Mouse (Mus musculus): Measurements from ENCODE around the gene Tmem221. TPM values are rescaled to one million over a fixed set of nuclear protein-coding genes. Genes with fewer than 3 reads are reported as not detected.

Gene Tmem221
- polyA plus RNA-seq, 1 experiment from 2014 or later: not detected

DNA sequence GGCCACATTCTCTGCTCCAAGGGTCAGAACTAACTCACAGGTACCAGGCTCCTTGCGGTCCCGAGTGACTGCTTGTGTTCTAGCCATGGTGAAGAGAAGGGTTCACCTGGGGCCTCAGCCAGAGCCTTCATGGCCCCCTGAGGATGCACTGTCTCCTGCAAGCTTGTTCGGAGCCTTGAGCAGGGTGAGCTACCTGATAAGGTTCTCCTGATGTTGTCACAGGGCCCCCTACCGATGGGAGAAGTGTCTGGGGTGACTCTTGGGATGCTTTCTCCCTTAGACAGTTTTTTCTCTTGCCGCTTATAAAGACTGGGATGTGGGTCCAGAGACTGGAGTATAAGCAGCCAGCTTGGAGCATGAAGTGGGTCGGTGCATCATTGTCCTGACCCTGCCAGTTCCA lies 37.7 kb upstream of the Tmem221 start:
- H3K4me3 ChIP-seq (ENCODE audit: low read depth, low read length): no peak overlapping the region
- H3K4me1 ChIP-seq (ENCODE audit: control insufficient read depth, insufficient read depth, low read length): peaks cover 12% of the 10 kb centered on the region
- no peak overlapping the region for H3K4me2 ChIP-seq (ENCODE audit: low read length)
- H3K9ac ChIP-seq (ENCODE audit: low read depth, low read length): no peak overlapping the region
- 62% methylated on average over 6 of the region's 6 CpGs for WGBS
- H3K36me3 ChIP-seq (ENCODE audit: control insufficient read depth, insufficient read depth, low read length): no peaks in the 10 kb centered on the region
- no peak overlapping the region for H3K27ac ChIP-seq (ENCODE audit: low read length)
- no peak for ATAC-seq
- H3K27me3 ChIP-seq (ENCODE audit: control insufficient read depth, insufficient read depth, low read depth, low read length): peaks cover 12% of the 10 kb centered on the region
- H3K9me3 ChIP-seq (replicated peaks; ENCODE audit: control insufficient read depth, low read length, poor library complexity, severe bottlenecking): no peaks in the 10 kb centered on the region

DNA sequence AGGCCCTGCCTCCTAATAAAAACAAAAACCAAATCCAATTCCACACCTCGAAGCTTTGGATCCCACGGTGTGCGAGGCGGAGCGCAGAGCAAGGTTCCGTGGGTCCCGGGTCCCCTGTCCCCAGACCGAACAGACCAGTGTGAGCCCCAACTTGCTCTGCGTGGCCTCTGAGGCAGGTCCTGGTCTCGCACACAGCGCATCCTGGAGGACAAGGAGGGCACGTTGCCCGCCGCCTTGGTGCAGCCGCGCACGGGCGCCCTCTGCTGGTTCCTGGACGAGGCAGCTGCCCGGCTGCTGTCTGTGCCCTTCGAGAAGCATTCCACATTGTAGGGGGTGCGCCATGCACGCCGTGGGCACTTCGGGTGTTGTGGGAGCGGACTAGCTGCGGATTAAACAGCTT lies 37.2 kb upstream of the Tmem221 start:
- Histone ChIP-seq H3K4me2 (ENCODE audit: low read length) (peak overlapping the region; percentile 36; the same call in 1 of the 2 replicates), H3K36me3 (ENCODE audit: control insufficient read depth, insufficient read depth, low read length) (no peaks in the 10 kb centered on the region), H3K27ac (ENCODE audit: low read length) (no peak overlapping the region), H3K27me3 (ENCODE audit: control insufficient read depth, insufficient read depth, low read depth, low read length) (peaks cover 11% of the 10 kb centered on the region), H3K9me3 (replicated peaks; ENCODE audit: control insufficient read depth, low read length, poor library complexity, severe bottlenecking) (no peaks in the 10 kb centered on the region), H3K4me3 (ENCODE audit: low read depth, low read length) (no peak overlapping the region), H3K9ac (ENCODE audit: low read depth, low read length) (no peak overlapping the region), H3K4me1 (ENCODE audit: control insufficient read depth, insufficient read depth, low read length) (peaks cover 16% of the 10 kb centered on the region)
- WGBS: 9% methylated on average over 27 of the region's 27 CpGs
- 0 out of 2 replicates have a peak, but pooled peaks have one; percentile 2 for ATAC-seq

DNA sequence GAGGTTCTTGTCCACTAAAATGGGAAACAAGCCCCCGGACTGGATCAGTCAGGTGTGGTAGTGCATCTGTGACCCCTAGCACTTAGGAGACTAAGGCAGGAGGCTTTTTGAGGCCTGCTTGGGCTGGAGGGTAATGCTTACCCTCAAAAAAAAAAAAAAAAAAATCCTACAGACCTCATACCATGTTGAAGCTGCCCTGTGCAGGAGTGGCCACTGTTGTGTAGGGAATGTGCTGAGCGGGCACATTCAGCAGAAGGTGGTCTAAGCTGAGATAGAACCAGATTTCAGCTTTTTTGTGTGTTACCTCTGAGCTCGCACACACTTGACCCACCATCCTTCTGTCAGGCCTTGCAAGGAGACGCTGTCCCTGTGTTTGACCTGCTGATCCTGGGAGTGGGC lies 35.7 kb upstream of the Tmem221 start:
- WGBS: 90% methylated on average over 4 of the region's 4 CpGs
- Histone ChIP-seq H3K4me1 (ENCODE audit: control insufficient read depth, insufficient read depth, low read length) (peaks cover 21% of the 10 kb centered on the region), H3K9me3 (replicated peaks; ENCODE audit: control insufficient read depth, low read length, poor library complexity, severe bottlenecking) (no peaks in the 10 kb centered on the region), H3K4me2 (ENCODE audit: low read length) (no peak overlapping the region), H3K4me3 (ENCODE audit: low read depth, low read length) (no peak overlapping the region), H3K27ac (ENCODE audit: low read length) (no peak overlapping the region), H3K27me3 (ENCODE audit: control insufficient read depth, insufficient read depth, low read depth, low read length) (no peaks in the 10 kb centered on the region), H3K36me3 (ENCODE audit: control insufficient read depth, insufficient read depth, low read length) (no peaks in the 10 kb centered on the region), H3K9ac (ENCODE audit: low read depth, low read length) (no peak overlapping the region)
- ATAC-seq: no peak

DNA sequence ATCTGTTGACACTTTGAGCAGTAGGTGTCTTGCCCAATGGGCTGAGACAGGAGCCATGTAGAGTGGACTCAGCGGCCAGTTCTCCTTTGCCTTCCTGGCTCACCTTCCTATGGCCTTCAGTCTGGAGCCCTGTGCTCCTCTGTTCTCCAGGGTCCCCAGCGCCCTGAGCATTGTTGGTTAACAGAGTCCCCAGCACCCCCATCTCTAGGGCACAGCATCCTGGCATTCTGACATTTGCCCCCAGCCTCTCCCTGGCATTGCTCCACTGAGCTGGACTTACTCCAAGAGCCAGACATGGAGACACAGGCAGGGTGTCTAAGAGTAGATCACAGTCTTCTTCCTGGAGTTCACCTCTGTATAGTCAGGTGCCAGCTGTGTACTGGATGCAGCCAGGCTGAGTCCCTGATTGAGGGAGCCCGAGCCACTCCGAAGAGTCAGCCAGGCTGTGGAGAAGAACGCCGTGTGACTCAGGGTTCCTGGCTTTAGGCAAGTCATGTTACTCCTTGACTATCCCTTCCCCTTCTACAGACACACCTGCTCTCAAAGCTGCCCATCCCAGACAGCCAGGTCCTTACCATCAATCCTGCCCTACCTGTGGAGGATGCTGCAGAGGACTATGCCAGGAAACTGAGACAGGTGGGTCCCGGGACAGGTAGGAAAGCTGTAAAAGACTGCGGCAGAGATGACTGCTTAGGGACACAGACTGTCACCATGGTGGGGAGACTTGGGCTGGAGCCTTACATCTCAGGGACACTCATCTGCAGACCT lies 35.1 kb upstream of the Tmem221 start:
- H3K36me3 ChIP-seq (ENCODE audit: control insufficient read depth, insufficient read depth, low read length): no peaks in the 10 kb centered on the region
- no peaks in the 10 kb centered on the region for H3K9me3 ChIP-seq (replicated peaks; ENCODE audit: control insufficient read depth, low read length, poor library complexity, severe bottlenecking)
- no peak overlapping the region for H3K4me3 ChIP-seq (ENCODE audit: low read depth, low read length)
- H3K27ac ChIP-seq (ENCODE audit: low read length): no peak overlapping the region
- H3K27me3 ChIP-seq (ENCODE audit: control insufficient read depth, insufficient read depth, low read depth, low read length): no peaks in the 10 kb centered on the region
- no peak overlapping the region for H3K9ac ChIP-seq (ENCODE audit: low read depth, low read length)
- no peak overlapping the region for H3K4me2 ChIP-seq (ENCODE audit: low read length)
- 91% methylated on average over 8 of the region's 8 CpGs for WGBS
- peaks cover 21% of the 10 kb centered on the region for H3K4me1 ChIP-seq (ENCODE audit: control insufficient read depth, insufficient read depth, low read length)
- no peak for ATAC-seq

DNA sequence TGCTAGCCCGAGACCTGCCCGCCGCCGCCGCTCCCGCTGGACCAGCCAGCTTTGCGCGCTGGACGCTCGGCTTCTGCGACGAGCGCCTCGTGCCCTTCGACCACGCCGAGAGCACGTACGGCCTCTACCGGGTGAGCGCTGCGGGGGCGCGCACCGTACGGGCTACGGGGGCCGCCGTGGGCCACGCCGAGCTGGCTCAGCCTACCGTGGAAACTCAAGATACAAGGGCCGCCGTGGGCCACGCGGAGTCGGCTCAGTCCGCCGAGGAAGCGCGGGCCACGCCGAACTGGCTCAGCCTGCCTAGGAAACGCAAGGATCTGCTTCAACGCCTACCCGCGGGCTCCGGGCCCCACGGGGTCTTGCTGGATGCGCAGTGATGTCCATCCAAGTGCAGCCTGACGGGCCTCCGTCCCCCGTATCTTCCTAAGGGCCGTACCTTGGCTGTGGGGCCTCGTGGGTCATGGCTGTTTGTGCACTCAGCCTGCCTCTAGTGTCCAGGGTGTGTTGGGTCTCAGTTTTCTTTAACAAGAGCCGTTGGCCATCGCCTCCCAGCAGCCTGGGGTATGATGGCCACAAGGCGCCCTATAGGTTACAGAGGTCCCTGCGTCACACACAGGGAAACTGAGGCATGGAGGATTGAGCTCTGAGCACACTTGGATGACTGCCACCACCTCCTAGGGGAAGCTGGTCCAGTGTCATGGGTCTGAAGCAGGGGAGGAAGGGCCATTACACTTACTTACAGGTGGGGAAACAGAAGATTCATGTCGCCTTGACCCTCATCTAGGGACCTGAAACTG lies 33.9 kb upstream of the Tmem221 start:
- Histone ChIP-seq H3K9ac (ENCODE audit: low read depth, low read length) (peak overlapping the region; percentile 97), H3K4me1 (ENCODE audit: control insufficient read depth, insufficient read depth, low read length) (peaks cover 21% of the 10 kb centered on the region), H3K36me3 (ENCODE audit: control insufficient read depth, insufficient read depth, low read length) (no peaks in the 10 kb centered on the region), H3K27me3 (ENCODE audit: control insufficient read depth, insufficient read depth, low read depth, low read length) (no peaks in the 10 kb centered on the region), H3K9me3 (replicated peaks; ENCODE audit: control insufficient read depth, low read length, poor library complexity, severe bottlenecking) (no peaks in the 10 kb centered on the region), H3K27ac (ENCODE audit: low read length) (peak overlapping the region; percentile 99), H3K4me3 (ENCODE audit: low read depth, low read length) (peak overlapping the region; percentile 86), H3K4me2 (ENCODE audit: low read length) (peak overlapping the region; percentile 99)
- 5% methylated on average over 53 of the region's 60 CpGs for WGBS
- ATAC-seq: peak; percentile 76

DNA sequence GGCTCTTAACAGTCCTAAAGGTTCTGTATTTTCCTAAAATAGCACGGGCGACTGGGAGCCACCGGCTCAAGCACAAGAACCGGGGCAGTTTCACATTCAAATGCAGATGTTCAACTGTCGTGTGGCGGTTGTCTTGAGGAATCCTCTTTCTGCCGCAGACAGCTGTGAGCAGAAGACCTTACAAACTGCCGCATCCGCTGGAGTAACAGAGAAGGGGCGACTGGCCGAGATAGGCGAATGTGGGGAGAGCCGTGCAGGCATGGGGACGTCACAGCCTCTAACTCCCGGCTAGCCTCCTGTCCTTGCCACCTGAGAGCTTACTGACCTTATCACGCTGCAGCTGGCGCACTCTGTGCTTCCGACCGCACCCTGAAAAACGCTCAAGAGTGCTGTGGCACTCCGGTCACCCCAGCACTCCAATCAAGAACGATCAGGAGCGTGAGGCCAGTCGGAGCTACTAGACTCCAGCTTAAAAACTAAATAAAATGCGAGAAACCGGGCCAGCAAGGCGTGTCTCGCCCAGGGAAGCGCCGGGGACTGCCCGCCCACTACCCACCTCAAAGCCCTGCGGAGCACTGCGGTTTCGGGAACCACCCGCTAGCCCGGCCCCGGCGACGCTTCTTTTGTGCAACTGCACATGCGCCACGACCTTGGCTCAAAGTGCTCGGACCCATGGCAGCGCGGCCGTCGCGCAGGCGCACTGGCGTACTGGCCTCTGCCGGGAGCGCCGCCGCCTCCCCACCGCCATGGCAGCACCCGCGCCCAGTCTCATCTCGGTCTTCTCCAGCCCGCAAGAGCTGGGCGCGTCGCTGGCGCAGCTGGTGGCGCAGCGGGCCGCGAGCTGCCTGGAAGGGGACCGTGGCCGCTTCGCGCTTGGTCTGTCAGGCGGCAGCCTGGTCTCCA lies 33.1 kb upstream of the Tmem221 start, which contains the start of gene Pgls:
Gene Pgls (plus strand): TSS at position 706 of the 903 bp plus-strand sequence.
- Histone ChIP-seq H3K36me3 (ENCODE audit: control insufficient read depth, insufficient read depth, low read length) (no peaks in the 10 kb centered on the region), H3K9me3 (replicated peaks; ENCODE audit: control insufficient read depth, low read length, poor library complexity, severe bottlenecking) (no peaks in the 10 kb centered on the region), H3K4me2 (ENCODE audit: low read length) (peak within 1 kb of the TSS; percentile 99), H3K27me3 (ENCODE audit: control insufficient read depth, insufficient read depth, low read depth, low read length) (no peaks in the 10 kb centered on the region), H3K4me3 (ENCODE audit: low read depth, low read length) (peak within 1 kb of the TSS; percentile 86), H3K9ac (ENCODE audit: low read depth, low read length) (peak within 1 kb of the TSS; percentile 97), H3K27ac (ENCODE audit: low read length) (peak within 1 kb of the TSS; percentile 99), H3K4me1 (ENCODE audit: control insufficient read depth, insufficient read depth, low read length) (peaks cover 21% of the 10 kb centered on the region)
- peak; percentile 91 for ATAC-seq
- under 1% methylated on average over 70 of the region's 71 CpGs for WGBS

DNA sequence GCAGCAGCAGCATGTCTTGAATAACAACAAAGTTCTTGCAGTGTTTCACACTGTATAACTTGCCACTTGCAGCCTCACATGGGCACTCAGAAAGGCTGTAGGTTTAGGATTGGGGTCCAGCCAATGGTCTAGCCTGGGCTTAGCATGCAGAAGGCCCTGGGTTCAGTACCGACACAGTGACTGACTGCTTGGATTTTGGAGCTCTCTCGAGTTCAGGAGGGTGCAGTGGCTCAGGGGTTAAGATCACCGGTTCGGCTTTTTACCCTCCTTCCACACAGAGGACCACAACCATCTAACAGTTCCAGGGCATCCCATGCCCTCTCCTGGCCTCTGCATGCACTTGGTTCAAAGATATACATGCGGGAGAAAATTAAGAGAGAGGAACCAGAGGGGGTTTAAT lies 32.3 kb upstream of the Tmem221 start:
- Histone ChIP-seq H3K4me1 (ENCODE audit: control insufficient read depth, insufficient read depth, low read length) (peaks cover 21% of the 10 kb centered on the region), H3K4me3 (ENCODE audit: low read depth, low read length) (peak overlapping the region; percentile 86), H3K9ac (ENCODE audit: low read depth, low read length) (peak overlapping the region; percentile 97), H3K27me3 (ENCODE audit: control insufficient read depth, insufficient read depth, low read depth, low read length) (no peaks in the 10 kb centered on the region), H3K36me3 (ENCODE audit: control insufficient read depth, insufficient read depth, low read length) (no peaks in the 10 kb centered on the region), H3K27ac (ENCODE audit: low read length) (peak overlapping the region; percentile 99), H3K9me3 (replicated peaks; ENCODE audit: control insufficient read depth, low read length, poor library complexity, severe bottlenecking) (no peaks in the 10 kb centered on the region), H3K4me2 (ENCODE audit: low read length) (peak overlapping the region; percentile 99)
- no peak for ATAC-seq
- WGBS: 30% methylated on average over 5 of the region's 5 CpGs

DNA sequence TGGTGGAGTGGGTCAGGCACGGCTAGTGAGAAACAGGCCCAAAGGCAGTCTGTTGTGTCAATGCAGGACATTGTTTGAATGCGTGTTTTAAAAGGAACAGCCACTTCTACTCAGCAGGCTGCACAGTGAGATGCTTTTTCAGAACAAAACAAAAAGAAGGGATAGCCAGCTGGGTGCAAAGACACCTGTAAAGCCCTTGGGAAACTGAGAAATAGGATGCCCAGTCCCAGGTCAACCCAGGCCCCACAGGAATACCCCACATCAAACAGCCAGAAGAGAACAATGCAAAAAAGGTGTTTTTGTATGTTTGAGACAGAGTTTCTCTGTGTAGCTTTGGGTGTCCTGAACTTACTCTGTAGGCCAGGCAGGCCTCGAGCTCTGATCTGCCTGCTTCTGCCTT lies 30.1 kb upstream of the Tmem221 start:
- no peaks in the 10 kb centered on the region for H3K27me3 ChIP-seq (ENCODE audit: control insufficient read depth, insufficient read depth, low read depth, low read length)
- peaks cover 16% of the 10 kb centered on the region for H3K36me3 ChIP-seq (ENCODE audit: control insufficient read depth, insufficient read depth, low read length)
- peaks cover 21% of the 10 kb centered on the region for H3K4me1 ChIP-seq (ENCODE audit: control insufficient read depth, insufficient read depth, low read length)
- H3K4me2 ChIP-seq (ENCODE audit: low read length): no peak overlapping the region
- no peak for ATAC-seq
- no peak overlapping the region for H3K27ac ChIP-seq (ENCODE audit: low read length)
- H3K4me3 ChIP-seq (ENCODE audit: low read depth, low read length): no peak overlapping the region
- WGBS: 64% methylated on average over 3 of the region's 3 CpGs
- no peak overlapping the region for H3K9ac ChIP-seq (ENCODE audit: low read depth, low read length)
- H3K9me3 ChIP-seq (replicated peaks; ENCODE audit: control insufficient read depth, low read length, poor library complexity, severe bottlenecking): no peaks in the 10 kb centered on the region
